Mouse (Mus musculus): Measurements from ENCODE around the gene Itpr2.

- TF ChIP-seq CTCF (IDR thresholded peaks at IDR 0.05; ENCODE audit: insufficient read depth, low read length) (no peak), POLR2A (IDR thresholded peaks at IDR 0.05; ENCODE audit: borderline replicate concordance, extremely low read depth, low read depth, low read length) (no peak)
Measured at GRCm38 (mm10) chr6:146478888-146479683, 22.9 kb downstream of the Itpr2 start.
